Mouse (Mus musculus) ES-E14 (cell line): ENCODE measurements at regions not wholly inside any gene's neighbourhood (a gene's known extent, or its start where the extent isn't known, plus 50 kb on each side); places are given as distances from the start of the nearest gene placed in this dataset.

Experiments
- MAFK ChIP-seq: IDR thresholded peaks from 2 replicates; pipeline ENCODE4 v1.6.1; 2014; ENCODE audit warnings: mild to moderate bottlenecking, low read depth, low read length, inconsistent platforms; ENCODE audit not compliant: insufficient read depth
- ZC3H11A ChIP-seq: IDR thresholded peaks from 2 replicates; pipeline ENCODE4 v1.6.1; 2012; ENCODE audit warnings: low read depth, mild to moderate bottlenecking, inconsistent platforms, low read length, borderline replicate concordance
- ZNF384 ChIP-seq: IDR thresholded peaks from 2 replicates; pipeline ENCODE4 v1.6.1; 2012; ENCODE audit warnings: low read depth, low read length, inconsistent platforms

DNA sequence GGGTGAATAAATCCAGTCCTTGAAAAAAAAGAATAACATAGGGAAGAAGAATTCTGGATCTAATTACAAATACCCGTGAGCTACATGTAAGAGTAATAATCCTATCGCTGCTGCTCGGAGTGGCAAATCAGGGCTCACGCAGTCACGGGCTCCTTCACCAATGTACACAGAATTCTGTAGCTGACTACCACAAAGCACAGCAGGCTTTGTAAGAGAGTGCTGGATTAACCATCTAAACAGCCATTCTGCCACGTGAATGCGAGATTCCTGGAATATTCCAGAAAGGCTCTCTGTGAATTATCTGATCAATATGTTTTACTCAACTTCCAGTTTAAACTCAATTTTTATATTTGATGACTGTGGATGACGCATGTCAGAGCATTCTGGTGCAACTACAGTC lies 165.1 kb upstream of the Isl1 start:
- no peak for TF ChIP-seq MAFK
- TF ChIP-seq ZC3H11A = no peak
- no peak for TF ChIP-seq ZNF384
